Mouse (Mus musculus) frontal cortex, adult 2 months (tissue): ENCODE data around the gene Brf1. TPM values are rescaled to one million over a fixed set of nuclear protein-coding genes. Genes with fewer than 3 reads are reported as not detected.

ENCODE experiments used
- DNase-seq, 2 experiments: peaks; one replicate each; pipeline ENCODE4 v3.0.0; 2022; ENCODE audit warnings: low spot score in 1 of 2; ENCODE audit errors: extremely low spot score in 1 of 2
- polyA plus RNA-seq: library from polyadenylated mRNA; depleted of rRNA; stranded (reverse); fragments of >200 nt; gene quantifications from 2 replicates; pipeline ENCODE4 v1.2.3, GENCODE M21; 2012; rRNA removed

Gene Brf1
- polyA plus RNA-seq, result 46.5 and 51.5 TPM in 2 replicates

GRCm38 (mm10) chr12:113000294-113001132, at the start of gene Brf1:
TSS of gene Brf1 (minus strand) at chr12:113000704.
- DNase-seq, result peak; percentile 93 to 95

DNA sequence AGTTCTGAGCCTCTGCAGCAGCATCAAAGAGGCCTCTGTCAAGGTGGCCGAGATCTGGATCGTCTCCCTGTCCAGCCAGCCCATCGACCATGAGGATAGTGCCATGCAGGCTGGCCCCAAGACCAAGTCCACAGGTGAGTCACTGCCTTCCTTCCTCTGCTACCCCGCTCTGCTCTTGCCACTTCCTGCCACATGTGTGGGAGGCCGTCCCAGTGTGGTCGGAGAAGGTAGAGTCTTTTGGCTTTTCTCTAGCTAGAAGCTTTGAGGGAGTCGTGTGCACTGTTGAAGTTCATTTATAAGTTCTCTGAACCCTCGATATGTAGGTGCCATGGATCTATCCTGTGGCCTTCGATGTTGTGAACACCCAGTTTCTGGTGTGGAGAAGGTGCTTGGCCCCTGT, 49.3 kb upstream of the Brf1 start:
- DNase-seq, result no peak

DNA sequence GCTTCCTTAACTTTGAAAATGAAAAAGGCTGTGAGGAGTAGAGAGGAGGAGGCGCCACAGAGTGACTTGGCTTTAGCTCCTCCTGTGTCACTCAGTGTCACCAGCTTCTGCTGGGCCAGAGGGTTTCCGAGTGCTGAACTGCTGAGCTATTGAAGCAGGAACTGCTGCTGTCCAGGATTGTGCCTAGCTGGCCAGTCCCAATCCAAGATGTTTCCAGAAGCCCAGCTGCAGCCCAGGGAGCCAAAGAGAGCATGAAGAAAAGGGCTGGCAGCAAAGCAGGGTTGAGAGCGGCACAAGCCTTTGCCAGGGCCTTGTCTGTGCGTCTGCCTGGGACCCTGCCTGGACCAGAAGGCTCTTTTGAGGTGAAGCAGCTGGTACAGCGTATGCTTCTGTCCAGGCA, 47.6 kb upstream of the Brf1 start:
- DNase-seq, result peak in 1 of 2 experiments; percentile 27

DNA sequence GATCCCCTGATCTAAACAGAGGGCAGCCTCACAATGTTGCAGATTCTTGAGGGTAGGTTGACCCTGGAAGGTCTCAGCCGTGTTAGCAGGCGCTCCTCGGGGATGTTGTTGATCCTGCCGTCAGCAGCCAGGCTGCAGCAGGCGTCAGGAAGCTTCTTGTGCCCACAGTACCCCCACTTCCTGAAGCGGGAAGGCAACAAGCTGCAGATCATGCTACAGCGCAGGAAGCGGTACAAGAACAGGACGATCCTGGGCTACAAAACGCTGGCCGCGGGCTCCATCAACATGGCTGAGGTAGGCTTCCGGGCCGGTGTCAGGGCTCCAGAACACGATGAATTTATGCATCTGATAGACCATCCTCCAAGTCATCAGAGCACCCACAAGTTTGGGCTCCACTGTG, 46.4 kb upstream of the Brf1 start:
- DNase-seq, result no peak

- DNase-seq, result peak in 1 of 2 experiments; percentile 63
Measured at GRCm38 (mm10) chr12:113044916-113045677, 44.6 kb upstream of the Brf1 start.

- no peak for DNase-seq
Measured at GRCm38 (mm10) chr12:113042543-113042942, 42.0 kb upstream of the Brf1 start.

- peak; percentile 63 to 80 for DNase-seq
Measured at GRCm38 (mm10) chr12:113041481-113042439, 41.3 kb upstream of the Brf1 start.

DNA sequence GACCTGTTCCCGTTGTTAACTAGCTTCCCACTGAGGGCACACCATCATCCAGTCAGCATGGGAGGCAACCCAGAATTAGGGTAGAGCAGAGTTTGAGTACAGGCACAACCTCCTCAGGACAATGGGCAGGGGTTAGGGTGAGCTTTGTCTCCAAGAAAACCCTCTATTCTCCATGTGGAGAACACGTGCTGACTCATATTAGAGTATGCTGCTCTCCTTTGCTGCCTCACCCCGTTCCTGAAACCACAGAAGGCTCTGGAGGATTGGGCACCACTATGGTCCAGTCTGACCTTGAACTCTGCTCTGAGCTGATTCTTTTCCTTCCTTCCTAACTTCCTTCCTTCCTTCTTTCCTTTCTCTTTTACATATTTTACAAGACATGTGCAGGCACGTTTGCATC, 37.9 kb upstream of the Brf1 start:
- no peak for DNase-seq

GRCm38 (mm10) chr12:113036996-113037395, 36.5 kb upstream of the Brf1 start:
- DNase-seq, result no peak

DNA sequence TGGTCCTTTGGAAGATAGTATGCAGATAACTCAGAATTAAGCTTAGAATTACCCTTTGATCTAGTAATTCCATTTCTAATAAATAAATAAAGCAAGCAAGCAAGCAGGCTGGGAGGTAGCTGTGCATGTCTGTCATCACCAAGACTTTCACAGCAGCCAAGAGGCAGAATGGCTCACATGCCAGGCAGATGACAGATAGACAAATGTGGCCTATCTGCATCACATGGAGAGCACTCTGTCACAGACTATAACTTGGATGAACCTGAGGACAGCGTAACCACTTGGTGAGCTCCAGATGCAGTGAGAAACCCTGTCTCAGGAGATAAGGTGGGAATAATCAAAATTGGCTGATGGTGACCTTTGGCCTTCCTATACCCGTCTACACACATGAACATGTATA, 34.6 kb upstream of the Brf1 start:
- no peak for DNase-seq

GRCm38 (mm10) chr12:113032296-113033250, 32.1 kb upstream of the Brf1 start:
- peak in 1 of 2 experiments; percentile 29 for DNase-seq

DNA sequence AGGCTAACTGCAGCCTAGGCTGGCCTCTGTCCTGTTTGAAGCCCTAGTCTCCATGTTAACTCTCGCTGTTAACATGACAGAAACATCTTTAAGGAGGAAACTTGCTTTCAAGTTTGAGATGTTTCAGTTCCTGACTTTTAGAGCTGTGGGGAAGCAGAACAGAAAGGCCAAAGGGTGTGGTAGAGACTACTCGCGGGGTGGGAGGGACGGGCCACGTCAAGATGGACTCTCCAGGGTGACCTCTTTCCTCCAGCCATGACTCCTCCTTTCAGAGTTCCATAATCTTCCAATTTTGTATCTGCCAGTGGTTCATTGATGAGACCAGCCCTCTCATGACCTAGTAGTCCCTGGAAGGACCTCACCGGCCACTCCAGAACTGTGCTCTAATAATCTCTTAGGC, 30.9 kb upstream of the Brf1 start:
- no peak for DNase-seq

DNA sequence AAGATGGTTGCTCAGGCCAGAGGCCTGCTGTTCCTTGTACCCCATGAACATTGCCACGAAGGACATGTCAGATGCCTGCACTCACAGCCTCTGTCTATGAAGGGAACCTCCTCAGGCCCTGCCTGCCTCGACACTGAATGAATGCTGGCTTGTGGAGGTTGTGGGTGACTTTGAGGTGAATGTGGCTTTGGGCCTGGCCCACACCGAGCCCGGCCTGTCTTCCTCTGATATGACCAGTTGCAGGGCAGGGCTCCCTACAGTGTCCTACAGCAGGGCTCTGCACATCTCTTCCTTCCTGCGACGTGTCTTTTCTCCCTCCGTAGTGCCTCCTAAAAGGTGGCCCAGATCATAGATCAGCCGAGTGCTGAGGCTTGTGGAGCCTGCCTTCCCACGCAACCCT, 30.5 kb upstream of the Brf1 start:
- DNase-seq, result no peak

DNA sequence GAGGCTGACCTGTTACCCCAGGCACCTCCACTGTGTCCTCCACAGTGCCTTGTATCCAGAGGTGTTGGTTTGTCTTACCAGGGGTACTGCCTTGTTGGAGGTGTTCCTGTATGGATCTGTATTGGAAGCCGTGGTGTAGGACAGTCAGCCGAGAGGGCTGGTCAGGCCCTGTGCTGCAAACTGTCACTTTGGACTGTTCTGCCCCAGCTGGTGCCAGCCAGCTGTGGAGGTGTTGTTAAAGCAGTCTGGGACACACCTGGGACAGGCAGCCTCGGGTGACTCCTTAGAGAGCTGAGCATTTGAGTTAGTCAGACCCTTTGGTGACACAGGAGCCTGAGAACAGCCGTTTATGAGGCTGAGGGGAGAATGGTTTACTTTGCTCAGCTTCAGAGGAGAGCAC, 29.5 kb upstream of the Brf1 start:
- DNase-seq, result no peak

DNA sequence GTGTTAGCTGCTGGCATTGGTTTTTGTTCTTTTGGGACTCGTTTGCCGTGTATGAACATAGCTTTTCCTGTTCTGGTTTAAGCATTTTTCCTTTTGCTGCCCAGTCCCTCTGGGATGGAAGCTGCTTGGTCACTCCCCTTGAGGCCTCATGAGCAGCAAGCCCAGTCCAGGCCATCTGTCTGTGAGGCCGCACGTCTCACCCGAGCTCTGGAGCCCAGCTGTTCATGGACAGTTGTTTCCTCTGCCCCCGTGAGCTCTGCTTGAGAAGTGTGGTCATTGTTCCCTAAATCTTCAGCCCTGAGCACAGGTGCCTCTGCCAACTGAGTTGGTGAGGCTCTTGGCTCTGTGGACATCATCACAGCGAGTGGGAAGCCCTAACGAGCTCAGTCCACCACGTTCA, 28.4 kb upstream of the Brf1 start:
- DNase-seq, result no peak

GRCm38 (mm10) chr12:113028067-113028466, 27.6 kb upstream of the Brf1 start:
- no peak for DNase-seq

GRCm38 (mm10) chr12:113027495-113027894, 27.0 kb upstream of the Brf1 start:
- no peak for DNase-seq

- no peak for DNase-seq
Measured at GRCm38 (mm10) chr12:113026557-113026956, 26.1 kb upstream of the Brf1 start.

GRCm38 (mm10) chr12:113023082-113023481, 22.6 kb upstream of the Brf1 start:
- no peak for DNase-seq

DNA sequence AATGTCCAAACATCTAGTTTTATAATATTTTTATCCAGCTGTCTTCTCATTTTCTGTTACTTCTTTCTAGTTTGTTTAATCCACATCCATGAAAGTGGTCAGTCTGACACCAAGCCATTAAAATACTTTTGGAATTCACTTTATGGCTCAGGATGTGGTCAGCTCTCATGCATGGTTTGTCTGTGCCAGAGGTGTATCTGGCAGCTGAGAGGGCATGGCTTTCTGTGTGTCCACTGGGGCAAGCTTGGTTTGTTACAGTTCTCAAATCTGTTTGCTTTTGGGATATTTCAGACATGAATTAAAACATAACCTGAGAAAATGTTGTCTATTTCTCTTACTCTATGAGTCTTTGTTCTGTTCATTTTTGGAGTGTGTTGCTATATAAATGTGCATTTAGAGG, 21.0 kb upstream of the Brf1 start:
- DNase-seq, result no peak
